18 mouse cellular contexts compared by ENCODE assay signal in genomic region chr7:43530216-43530785, GRCm38 (mm10). TPM values are rescaled to one million over a fixed set of nuclear protein-coding genes. Genes with fewer than 3 reads are reported as not detected.
DNase-seq lines count a peak whose midpoint lies in the region; ATAC-seq lines count a peak whose summit lies in the region.
"Had no signal": no experiment of that assay in that cellular context is flagged by ENCODE, and none has a peak within 500 bp of the region (broad histone marks: within the 10 kb centered on the region; RNA-seq: fewer than 3 reads in every experiment).

No protein-coding gene starts in this region.

- DNase-seq in heart, adult 11 months, result peak; percentile 91
- no peak for DNase-seq in heart, postnatal 4 days
- DNase-seq in 3T3-L1 (ENCODE audit: low read depth, low spot score), result peak; percentile 70
- peak; percentile 54 to 65 for DNase-seq in monocyte, adult 2 months (ENCODE audit: low read depth in 1 of 2, low spot score in 2 of 2)
- DNase-seq in kidney, postnatal 14 days, result no peak
- no peak for DNase-seq in cerebellum, postnatal 10 days
- DNase-seq: adrenal gland, postnatal 10 days; cerebellum, adult 9-10 months; gastrocnemius, postnatal 14 days; heart, postnatal 14 days; left cerebral cortex, postnatal 4 days; right cerebral cortex, adult 18-20 months; spleen, adult 18-20 months; thymus, adult 2 months had no signal

- peak; percentile 65 for ATAC-seq in common myeloid progenitor, adult 5-6 weeks (replicated peaks; ENCODE audit: low read depth, poor library complexity, severe bottlenecking)
- no peak for ATAC-seq in frontal cortex, adult (ENCODE audit: low TSS enrichment)
- ATAC-seq: intestine, embryonic 15.5 days had no signal

RNA-seq across cellular contexts. Expression of gene Cd33, which starts 13.9 kb away (rescaled TPM):
- total RNA-seq in heart, postnatal 4 days (2021), result 1 to 10 TPM; 1.7 to 2.1 TPM
- 3.9 and 5.8 TPM in 2 replicates for total RNA-seq in common myeloid progenitor, adult 5-6 weeks (2017)

RNA-seq across cellular contexts. Expression of gene 4931406B18Rik, which starts 24.6 kb away (rescaled TPM):
- total RNA-seq in heart, postnatal 4 days (2021), result not detected
- total RNA-seq in common myeloid progenitor, adult 5-6 weeks (2017), result not detected in 2 replicates
- total RNA-seq: adrenal gland, postnatal 10 days; gastrocnemius, postnatal 14 days; heart, postnatal 14 days; layer of hippocampus, adult 18-20 months; left cerebral cortex, postnatal 4 days had no signal

RNA-seq across cellular contexts. Expression of gene Zfp658, which starts 31.8 kb away (rescaled TPM):
- total RNA-seq in heart, postnatal 4 days (2021), result 1 to 10 TPM; 1.0 to 1.1 TPM
- total RNA-seq in common myeloid progenitor, adult 5-6 weeks (2017), result 1.4 and 1.5 TPM in 2 replicates

RNA-seq across cellular contexts. Expression of gene Iglon5, which starts 40.4 kb away (rescaled TPM):
- total RNA-seq in heart, postnatal 4 days (2021), result under 1 TPM; 0.29 TPM
- not detected in 2 replicates for total RNA-seq in common myeloid progenitor, adult 5-6 weeks (2017)

RNA-seq across cellular contexts. Expression of gene Zfp719, which starts 49.1 kb away (rescaled TPM):
- 1 to 10 TPM; 9.4 to 10.0 TPM for total RNA-seq in heart, postnatal 4 days (2021)
- 7.8 and 8.1 TPM in 2 replicates for total RNA-seq in common myeloid progenitor, adult 5-6 weeks (2017)

Comparison
In these comparisons a context has a peak if more than half of its experiments do, and no peak if none do; other contexts are left out.
1. DNase-seq: peak in heart, adult 11 months (single experiment), 3T3-L1 (single experiment) and monocyte, adult 2 months (2 of 2); none in heart, postnatal 4 days (single experiment), kidney, postnatal 14 days (single experiment) and cerebellum, postnatal 10 days (0 of 2).